Mouse (Mus musculus): ENCODE results near the gene Usp28.

Usp28 gene

GRCm38 (mm10) chr9:49023956-49024355 lies 38.8 kb downstream of the Usp28 start:
- no peak for DNase-seq (ENCODE audit: low spot score)

- DNase-seq (ENCODE audit: low spot score) = no peak
These were observed 39.4 kb downstream of the Usp28 start for GRCm38 (mm10) chr9:49024529-49024928.

GRCm38 (mm10) chr9:49034764-49035163 lies 49.6 kb downstream of the Usp28 start:
- DNase-seq (ENCODE audit: low spot score) = no peak

- DNase-seq (ENCODE audit: low spot score) = peak; percentile 65
These were observed 65.7 kb downstream of the Usp28 start for GRCm38 (mm10) chr9:49050901-49051300.

GRCm38 (mm10) chr9:49051349-49051748 lies 66.2 kb downstream of the Usp28 start:
- peak; percentile 19 for DNase-seq (ENCODE audit: low spot score)

- DNase-seq (ENCODE audit: low spot score) = no peak
These were observed 68.9 kb downstream of the Usp28 start for GRCm38 (mm10) chr9:49054028-49054427.

- DNase-seq (ENCODE audit: low spot score) = peak; percentile 90
These were observed 70.4 kb downstream of the Usp28 start, which contains the start of gene Zw10 for GRCm38 (mm10) chr9:49055333-49056205. TSS of gene Zw10 (plus strand) at chr9:49055613.

- DNase-seq (ENCODE audit: low spot score) = no peak
These were observed 91.7 kb downstream of the Usp28 start for GRCm38 (mm10) chr9:49076847-49077246.

GRCm38 (mm10) chr9:49081107-49081506 lies 95.9 kb downstream of the Usp28 start, which contains the start of gene Tmprss5:
TSS of gene Tmprss5 (plus strand) at chr9:49081260.
- no peak for DNase-seq (ENCODE audit: low spot score)

GRCm38 (mm10) chr9:49081561-49081960 lies 96.4 kb downstream of the Usp28 start:
- peak; percentile 40 for DNase-seq (ENCODE audit: low spot score)

- no peak for DNase-seq (ENCODE audit: low spot score)
These were observed 102.1 kb downstream of the Usp28 start for GRCm38 (mm10) chr9:49087317-49087716.

Measured in ovary, adult 18-20 months (tissue).